Mouse (Mus musculus) ES-E14 (cell line): ENCODE data around the gene Hist1h1t. TPM values are rescaled to one million over a fixed set of nuclear protein-coding genes. Genes with fewer than 3 reads are reported as not detected.
A peak's percentile ranks its signal among the peaks of the same experiment; 100 is the strongest.

Source experiments
- DNase-seq: peaks from one replicate; pipeline ENCODE4 v3.0.0-alpha.2; 2013; ENCODE audit warnings: low read depth, low spot score
- H3K27ac ChIP-seq: 2 replicates; pipeline ENCODE4 v1.5.1; 2012; ENCODE audit warnings: low read depth, mild to moderate bottlenecking, low read length, moderate library complexity, mixed read lengths; ENCODE audit not compliant: poor library complexity, insufficient read depth, severe bottlenecking
- H3K36me3 ChIP-seq: 2 replicates; pipeline ENCODE4 v1.6.1; 2012; ENCODE audit warnings: mild to moderate bottlenecking, low read length, moderate library complexity, mixed read lengths; ENCODE audit not compliant: control insufficient read depth, poor library complexity, insufficient read depth, severe bottlenecking
- H3K4me1 ChIP-seq, 2 experiments: fragments of 150-350 bp in 1 of 2; sonication (generic) in 1 of 2; 2 replicates each; pipeline ENCODE4 v1.6.1; 2012; ENCODE audit warnings: low read length in 2 of 2, mild to moderate bottlenecking in 1 of 2, mixed read lengths in 1 of 2; ENCODE audit not compliant: control insufficient read depth in 2 of 2, insufficient read depth in 2 of 2, poor library complexity in 1 of 2
- H3K4me3 ChIP-seq, 2 experiments: fragments of 150-350 bp in 1 of 2; sonication (generic) in 1 of 2; 2 replicates each; pipeline ENCODE4 v1.5.1; 2012; ENCODE audit warnings: low read length in 2 of 2, low read depth in 1 of 2, mild to moderate bottlenecking in 1 of 2, mixed read lengths in 1 of 2; ENCODE audit not compliant: insufficient read depth in 1 of 2, poor library complexity in 1 of 2, severe bottlenecking in 1 of 2
- H3K9ac ChIP-seq: 2 replicates; pipeline ENCODE4 v1.6.1; 2012; ENCODE audit warnings: low read depth, mild to moderate bottlenecking, low read length, mixed read lengths; ENCODE audit not compliant: poor library complexity, insufficient read depth, severe bottlenecking
- H3K9me3 ChIP-seq: fragments of 150-350 bp; sonication (generic); 2 replicates; pipeline ENCODE4 v1.6.1; 2012; ENCODE audit warnings: low read depth, mild to moderate bottlenecking, low read length; ENCODE audit not compliant: control insufficient read depth, insufficient read depth
- CHD2 ChIP-seq: IDR thresholded peaks from 2 replicates; pipeline ENCODE4 v1.6.1; 2014; ENCODE audit warnings: mild to moderate bottlenecking, low read depth, low read length, inconsistent platforms
- HCFC1 ChIP-seq: IDR thresholded peaks from 2 replicates; pipeline ENCODE4 v1.6.1; 2012; ENCODE audit warnings: low read length, inconsistent platforms, borderline replicate concordance; ENCODE audit not compliant: insufficient read depth
- MAFK ChIP-seq: IDR thresholded peaks from 2 replicates; pipeline ENCODE4 v1.6.1; 2014; ENCODE audit warnings: mild to moderate bottlenecking, low read depth, low read length, inconsistent platforms; ENCODE audit not compliant: insufficient read depth
- ZC3H11A ChIP-seq: IDR thresholded peaks from 2 replicates; pipeline ENCODE4 v1.6.1; 2012; ENCODE audit warnings: low read depth, mild to moderate bottlenecking, inconsistent platforms, low read length, borderline replicate concordance
- ZNF384 ChIP-seq: IDR thresholded peaks from 2 replicates; pipeline ENCODE4 v1.6.1; 2012; ENCODE audit warnings: low read depth, low read length, inconsistent platforms
- in situ Hi-C, 2 experiments: fragments of 600-800 bp; cut with MboI; formaldehyde crosslinking; loops; one replicate each; pipeline ENCODE4 v1.15.1; 2025; ENCODE audit warnings: low sequenced_read_pairs in 2 of 2, inconsistent platforms in 1 of 2; ENCODE audit not compliant: unreplicated experiment in 2 of 2
- total RNA-seq: library from RNA; depleted of rRNA; stranded (reverse); fragments of 300-350 nt; gene quantifications from 2 replicates; pipeline ENCODE4 v1.2.3, GENCODE M21; 2012

The Hist1h1t gene
- total RNA-seq, 1 experiment = 13.3 TPM

GRCm38 (mm10) chr13:23685121-23685861 lies 10.3 kb upstream of the Hist1h1t start:
- H3K27ac ChIP-seq = peak overlapping the region; percentile 3; the same call in 1 of the 2 replicates
- TF ChIP-seq CHD2 (no peak), MAFK (no peak), ZNF384 (no peak), ZC3H11A (no peak), HCFC1 (no peak)
- no peak for DNase-seq
- peak overlapping the region; percentile 45 to 47 for H3K4me3 ChIP-seq
- in situ Hi-C loops = loop anchor here in 1 of 2 experiments (25.0 kb wide), 1 partner anchor 1648 kb away; the partner anchor contains the start of genes Hist1h2ag, Hist1h2ah, Hist1h2bj and Hist1h2bk
- peak overlapping the region; percentile 5; the same call in 1 of the 2 replicates for H3K9ac ChIP-seq
- peaks cover 0 to 4% of the 10 kb centered on the region in 2 experiments; a peak in 1 of 4 replicates for H3K4me1 ChIP-seq
- H3K9me3 ChIP-seq = no peaks in the 10 kb centered on the region
- H3K36me3 ChIP-seq = no peaks in the 10 kb centered on the region

- in situ Hi-C loops = loop anchor here in 1 of 2 experiments (25.0 kb wide), 1 partner anchor 1649 kb away; the partner anchor contains the start of genes Hist1h2ag, Hist1h2ah, Hist1h2bj and Hist1h2bk
- Histone ChIP-seq H3K9me3 (no peaks in the 10 kb centered on the region), H3K27ac (no peak overlapping the region), H3K36me3 (no peaks in the 10 kb centered on the region), H3K9ac (no peak overlapping the region; the same call in 1 of the 2 replicates), H3K4me3 (no peak overlapping the region), H3K4me1 (peaks cover 0 to 2% of the 10 kb centered on the region in 2 experiments; a peak in 2 of 4 replicates)
- no peak for DNase-seq
- no peak for TF ChIP-seq ZC3H11A
- no peak for TF ChIP-seq CHD2
- TF ChIP-seq MAFK = no peak
- TF ChIP-seq ZNF384 = no peak
- TF ChIP-seq HCFC1 = no peak
Observed at GRCm38 (mm10) chr13:23685966-23686365, 9.6 kb upstream of the Hist1h1t start.

- Histone ChIP-seq H3K9ac (no peak overlapping the region), H3K4me3 (no peak overlapping the region), H3K9me3 (no peaks in the 10 kb centered on the region), H3K27ac (no peak overlapping the region), H3K4me1 (peaks cover 0 to 2% of the 10 kb centered on the region in 2 experiments; a peak in 2 of 4 replicates), H3K36me3 (no peaks in the 10 kb centered on the region)
- in situ Hi-C loops = loop anchor here in 1 of 2 experiments (25.0 kb wide), 1 partner anchor 1650 kb away; the partner anchor contains the start of genes Hist1h2ag, Hist1h2ah, Hist1h2bj and Hist1h2bk
- DNase-seq = no peak
- no peak for TF ChIP-seq MAFK
- TF ChIP-seq ZNF384 = no peak
Observed at GRCm38 (mm10) chr13:23687181-23687580, 8.4 kb upstream of the Hist1h1t start.

- Histone ChIP-seq H3K9me3 (no peaks in the 10 kb centered on the region; the same call in 1 of the 2 replicates), H3K4me1 (no peaks in the 10 kb centered on the region; a peak in 1 of 4 replicates), H3K36me3 (no peaks in the 10 kb centered on the region), H3K27ac (no peak overlapping the region), H3K4me3 (no peak overlapping the region), H3K9ac (no peak overlapping the region)
- in situ Hi-C loops = loop anchor here in 1 of 2 experiments (25.0 kb wide), 1 partner anchor 1651 kb away; the partner anchor contains the start of genes Hist1h2ag, Hist1h2ah, Hist1h2bj and Hist1h2bk
- DNase-seq = no peak
- no peak for TF ChIP-seq ZNF384
- no peak for TF ChIP-seq ZC3H11A
- TF ChIP-seq HCFC1 = no peak
- TF ChIP-seq CHD2 = no peak
- TF ChIP-seq MAFK = no peak
Observed at GRCm38 (mm10) chr13:23687907-23688306, 7.7 kb upstream of the Hist1h1t start.
